Mouse (Mus musculus): ENCODE measurements at regions not wholly inside any gene's neighbourhood (a gene's known extent, or its start where the extent isn't known, plus 50 kb on each side); places are given as distances from the start of the nearest gene placed in this dataset.

GRCm38 (mm10) chr12:52395111-52395510 is 108.7 kb upstream of the Arhgap5 start:
- Histone ChIP-seq H3K27me3 (ENCODE audit: control insufficient read depth, insufficient read depth, low read length) (no peaks in the 10 kb centered on the region), H3K4me2 (ENCODE audit: low read depth) (no peak overlapping the region), H3K4me3 (ENCODE audit: low read depth, low read length) (no peak overlapping the region), H3K9me3 (ENCODE audit: control insufficient read depth, low read length) (no peaks in the 10 kb centered on the region), H3K27ac (ENCODE audit: low read depth, low read length) (no peak overlapping the region), H3K4me1 (ENCODE audit: control insufficient read depth, insufficient read depth, low read length) (no peaks in the 10 kb centered on the region; the same call in 1 of the 2 replicates), H3K36me3 (ENCODE audit: control insufficient read depth, insufficient read depth, low read length) (no peaks in the 10 kb centered on the region), H3K9ac (ENCODE audit: low read length) (no peak overlapping the region)
- DNase-seq (ENCODE audit: low spot score) (no peak), ATAC-seq (ENCODE audit: insufficient read depth, low FRiP score, low TSS enrichment) (no peak)
- WGBS, result 73% methylated on average over 4 of the region's 4 CpGs

- WGBS, result 50% methylated on average over 14 of the region's 14 CpGs
- no peaks in the 10 kb centered on the region; the same call in 1 of the 2 replicates for H3K4me1 ChIP-seq (ENCODE audit: control insufficient read depth, insufficient read depth, low read length)
- no peak overlapping the region for H3K4me2 ChIP-seq (ENCODE audit: low read depth)
- no peak for DNase-seq (ENCODE audit: low spot score)
- H3K9me3 ChIP-seq (ENCODE audit: control insufficient read depth, low read length), result no peaks in the 10 kb centered on the region
- H3K36me3 ChIP-seq (ENCODE audit: control insufficient read depth, insufficient read depth, low read length), result no peaks in the 10 kb centered on the region
- no peaks in the 10 kb centered on the region for H3K27me3 ChIP-seq (ENCODE audit: control insufficient read depth, insufficient read depth, low read length)
- no peak overlapping the region for H3K9ac ChIP-seq (ENCODE audit: low read length)
- no peak overlapping the region for H3K27ac ChIP-seq (ENCODE audit: low read depth, low read length)
- no peak overlapping the region for H3K4me3 ChIP-seq (ENCODE audit: low read depth, low read length)
- no peak for ATAC-seq (ENCODE audit: insufficient read depth, low FRiP score, low TSS enrichment)
These were observed 107.5 kb upstream of the Arhgap5 start for GRCm38 (mm10) chr12:52396178-52396841.

- no peak for ATAC-seq (ENCODE audit: insufficient read depth, low FRiP score, low TSS enrichment)
- Histone ChIP-seq H3K4me2 (ENCODE audit: low read depth) (no peak overlapping the region), H3K9me3 (ENCODE audit: control insufficient read depth, low read length) (no peaks in the 10 kb centered on the region), H3K4me1 (ENCODE audit: control insufficient read depth, insufficient read depth, low read length) (no peaks in the 10 kb centered on the region; the same call in 1 of the 2 replicates), H3K4me3 (ENCODE audit: low read depth, low read length) (no peak overlapping the region), H3K27me3 (ENCODE audit: control insufficient read depth, insufficient read depth, low read length) (no peaks in the 10 kb centered on the region), H3K27ac (ENCODE audit: low read depth, low read length) (no peak overlapping the region), H3K9ac (ENCODE audit: low read length) (no peak overlapping the region), H3K36me3 (ENCODE audit: control insufficient read depth, insufficient read depth, low read length) (no peaks in the 10 kb centered on the region)
- no peak for DNase-seq (ENCODE audit: low spot score)
- WGBS, result 77% methylated on average over 2 of the region's 2 CpGs
These were observed 105.9 kb upstream of the Arhgap5 start for GRCm38 (mm10) chr12:52397718-52398510.

- ATAC-seq (ENCODE audit: insufficient read depth, low FRiP score, low TSS enrichment), result no peak
- 87% methylated on average over 6 of the region's 6 CpGs for WGBS
- Histone ChIP-seq H3K9me3 (ENCODE audit: control insufficient read depth, low read length) (no peaks in the 10 kb centered on the region), H3K36me3 (ENCODE audit: control insufficient read depth, insufficient read depth, low read length) (no peaks in the 10 kb centered on the region), H3K27me3 (ENCODE audit: control insufficient read depth, insufficient read depth, low read length) (no peaks in the 10 kb centered on the region), H3K9ac (ENCODE audit: low read length) (no peak overlapping the region), H3K4me2 (ENCODE audit: low read depth) (no peak overlapping the region), H3K4me3 (ENCODE audit: low read depth, low read length) (no peak overlapping the region), H3K27ac (ENCODE audit: low read depth, low read length) (no peak overlapping the region), H3K4me1 (ENCODE audit: control insufficient read depth, insufficient read depth, low read length) (no peaks in the 10 kb centered on the region; the same call in 1 of the 2 replicates)
- DNase-seq (ENCODE audit: low spot score), result no peak
These were observed 105.2 kb upstream of the Arhgap5 start for GRCm38 (mm10) chr12:52398511-52398975.

- H3K9ac ChIP-seq (ENCODE audit: low read length), result no peak overlapping the region
- 93% methylated on average over 3 of the region's 3 CpGs for WGBS
- no peak overlapping the region for H3K27ac ChIP-seq (ENCODE audit: low read depth, low read length)
- H3K27me3 ChIP-seq (ENCODE audit: control insufficient read depth, insufficient read depth, low read length), result no peaks in the 10 kb centered on the region
- ATAC-seq (ENCODE audit: insufficient read depth, low FRiP score, low TSS enrichment) (no peak), DNase-seq (ENCODE audit: low spot score) (no peak)
- no peaks in the 10 kb centered on the region for H3K36me3 ChIP-seq (ENCODE audit: control insufficient read depth, insufficient read depth, low read length)
- H3K4me3 ChIP-seq (ENCODE audit: low read depth, low read length), result no peak overlapping the region
- no peaks in the 10 kb centered on the region for H3K9me3 ChIP-seq (ENCODE audit: control insufficient read depth, low read length)
- no peaks in the 10 kb centered on the region for H3K4me1 ChIP-seq (ENCODE audit: control insufficient read depth, insufficient read depth, low read length)
- no peak overlapping the region for H3K4me2 ChIP-seq (ENCODE audit: low read depth)
These were observed 103.7 kb upstream of the Arhgap5 start for GRCm38 (mm10) chr12:52400099-52400498.

- Histone ChIP-seq H3K36me3 (ENCODE audit: control insufficient read depth, insufficient read depth, low read length) (no peaks in the 10 kb centered on the region), H3K9me3 (ENCODE audit: control insufficient read depth, low read length) (no peaks in the 10 kb centered on the region), H3K27me3 (ENCODE audit: control insufficient read depth, insufficient read depth, low read length) (no peaks in the 10 kb centered on the region), H3K4me1 (ENCODE audit: control insufficient read depth, insufficient read depth, low read length) (no peaks in the 10 kb centered on the region), H3K9ac (ENCODE audit: low read length) (no peak overlapping the region), H3K4me2 (ENCODE audit: low read depth) (no peak overlapping the region), H3K27ac (ENCODE audit: low read depth, low read length) (no peak overlapping the region), H3K4me3 (ENCODE audit: low read depth, low read length) (no peak overlapping the region)
- no peak for DNase-seq (ENCODE audit: low spot score)
- WGBS, result 91% methylated on average over 4 of the region's 4 CpGs
- no peak for ATAC-seq (ENCODE audit: insufficient read depth, low FRiP score, low TSS enrichment)
These were observed 101.1 kb upstream of the Arhgap5 start for GRCm38 (mm10) chr12:52402711-52403110.

GRCm38 (mm10) chr12:52406386-52406785 is 97.4 kb upstream of the Arhgap5 start:
- DNase-seq (ENCODE audit: low spot score) (no peak), ATAC-seq (ENCODE audit: insufficient read depth, low FRiP score, low TSS enrichment) (no peak)
- H3K4me3 ChIP-seq (ENCODE audit: low read depth, low read length), result no peak overlapping the region
- no peak overlapping the region for H3K4me2 ChIP-seq (ENCODE audit: low read depth)
- H3K9ac ChIP-seq (ENCODE audit: low read length), result no peak overlapping the region
- no peaks in the 10 kb centered on the region for H3K27me3 ChIP-seq (ENCODE audit: control insufficient read depth, insufficient read depth, low read length)
- no peaks in the 10 kb centered on the region for H3K9me3 ChIP-seq (ENCODE audit: control insufficient read depth, low read length)
- 78% methylated on average over 6 of the region's 6 CpGs for WGBS
- no peaks in the 10 kb centered on the region for H3K36me3 ChIP-seq (ENCODE audit: control insufficient read depth, insufficient read depth, low read length)
- H3K4me1 ChIP-seq (ENCODE audit: control insufficient read depth, insufficient read depth, low read length), result no peaks in the 10 kb centered on the region
- no peak overlapping the region for H3K27ac ChIP-seq (ENCODE audit: low read depth, low read length)

- Histone ChIP-seq H3K9ac (ENCODE audit: low read length) (no peak overlapping the region), H3K9me3 (ENCODE audit: control insufficient read depth, low read length) (no peaks in the 10 kb centered on the region), H3K4me3 (ENCODE audit: low read depth, low read length) (no peak overlapping the region), H3K27ac (ENCODE audit: low read depth, low read length) (no peak overlapping the region), H3K27me3 (ENCODE audit: control insufficient read depth, insufficient read depth, low read length) (no peaks in the 10 kb centered on the region), H3K4me2 (ENCODE audit: low read depth) (no peak overlapping the region), H3K4me1 (ENCODE audit: control insufficient read depth, insufficient read depth, low read length) (0 out of 2 replicates have a peak, but pooled peaks cover 3% of the 10 kb centered on the region), H3K36me3 (ENCODE audit: control insufficient read depth, insufficient read depth, low read length) (no peaks in the 10 kb centered on the region)
- 92% methylated on average over 8 of the region's 8 CpGs for WGBS
- no peak for ATAC-seq (ENCODE audit: insufficient read depth, low FRiP score, low TSS enrichment)
- DNase-seq (ENCODE audit: low spot score), result no peak
These were observed 95.4 kb upstream of the Arhgap5 start for GRCm38 (mm10) chr12:52408307-52408895.

Measured in neural tube, embryonic 11.5 days (tissue).